Mouse (Mus musculus): ENCODE measurements around the gene Oxgr1.
A peak's percentile ranks its signal among the peaks of the same experiment; 100 is the strongest.
"Not testable (repeated sequence)": the region's sequence is repeated elsewhere in the genome, so short reads cannot be mapped to it uniquely, and the experiment has no call there.

The Oxgr1 gene

DNA sequence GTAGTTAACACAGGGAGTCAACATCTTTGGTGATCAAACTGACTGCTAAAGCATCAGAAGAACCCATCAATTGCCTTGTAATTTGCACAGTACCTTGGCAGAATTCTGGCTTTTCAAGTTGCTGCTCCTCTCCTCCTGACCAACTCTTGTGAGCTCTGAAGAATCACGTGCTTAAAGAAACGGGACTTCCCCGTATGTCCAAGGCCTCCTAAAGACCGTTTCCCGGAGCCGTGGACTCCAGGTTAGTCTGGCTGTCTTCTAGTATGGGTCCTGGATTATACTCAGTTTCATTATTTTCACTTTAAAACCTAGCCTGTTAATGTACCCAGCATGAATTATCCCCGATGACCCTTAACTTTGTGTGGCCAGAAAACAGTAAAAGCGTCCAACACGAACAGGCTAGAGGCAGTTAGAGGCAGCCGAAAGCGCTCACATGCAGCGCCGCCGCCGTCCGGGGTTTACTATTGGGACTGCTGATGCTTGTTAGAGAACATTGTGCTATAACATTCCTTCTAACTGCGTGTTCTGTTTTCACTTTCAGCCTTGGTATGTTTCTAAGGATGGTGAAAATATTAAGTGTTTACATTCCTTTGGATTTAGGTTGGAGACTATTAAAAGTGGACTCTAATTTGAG lies at the start of gene Oxgr1:
Oxgr1 (minus strand) TSS at position 249 of the 634 bp plus-strand sequence.
- ATAC-seq (ENCODE audit: low TSS enrichment), result no peak

DNA sequence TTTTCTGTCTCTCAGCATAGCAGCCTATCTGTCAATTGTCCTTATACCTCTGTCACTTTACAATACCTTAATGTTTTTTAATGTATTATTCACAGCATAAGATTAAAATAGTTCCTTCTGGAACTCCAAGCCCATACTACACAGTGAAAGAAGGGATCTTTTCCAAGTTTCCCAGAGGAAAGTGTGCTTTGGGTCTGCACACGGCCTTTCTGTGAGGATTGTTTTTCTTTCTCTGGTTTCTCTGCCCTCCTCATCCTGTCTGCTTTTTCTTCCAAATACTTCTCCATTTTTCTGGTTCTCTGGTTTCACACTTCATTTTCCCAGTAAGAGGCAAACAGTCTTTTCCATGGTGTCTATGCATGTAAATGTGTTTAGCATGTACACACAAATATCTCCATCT lies 48.2 kb upstream of the Oxgr1 start:
- ATAC-seq (ENCODE audit: low TSS enrichment), result no peak

DNA sequence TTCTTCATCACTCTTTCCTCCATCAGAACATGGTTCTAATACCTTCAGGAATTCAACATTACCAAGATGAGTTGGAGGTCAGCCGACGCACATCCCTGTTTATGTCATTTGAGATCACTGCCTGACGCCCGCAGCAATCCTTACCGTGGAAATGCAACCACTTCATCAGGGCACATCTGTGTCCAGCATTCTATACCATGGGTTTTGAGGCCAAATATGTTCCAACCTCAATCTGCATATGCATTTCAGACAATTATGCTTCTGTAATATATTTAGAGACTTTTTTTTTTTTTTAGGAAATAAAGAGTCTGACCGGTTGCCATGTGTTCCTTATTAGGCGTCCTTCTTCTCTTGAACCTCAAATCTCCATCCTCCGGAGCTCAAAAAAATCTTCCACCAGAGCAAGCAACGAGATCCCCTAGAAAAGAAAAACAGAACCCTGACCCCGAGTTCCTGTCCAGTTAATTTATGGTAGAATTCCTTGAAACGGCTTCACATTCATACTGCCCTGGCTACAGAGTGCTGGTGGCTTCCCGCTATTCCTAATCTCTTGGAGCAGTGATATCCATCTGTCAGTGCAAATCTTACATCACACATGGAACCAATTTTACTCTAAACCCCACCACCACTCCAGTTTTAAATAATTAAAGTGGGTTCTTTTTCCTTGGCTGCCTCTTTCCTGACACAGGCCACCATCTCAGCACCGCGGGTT lies 47.6 kb upstream of the Oxgr1 start:
- ATAC-seq (ENCODE audit: low TSS enrichment), result no peak

DNA sequence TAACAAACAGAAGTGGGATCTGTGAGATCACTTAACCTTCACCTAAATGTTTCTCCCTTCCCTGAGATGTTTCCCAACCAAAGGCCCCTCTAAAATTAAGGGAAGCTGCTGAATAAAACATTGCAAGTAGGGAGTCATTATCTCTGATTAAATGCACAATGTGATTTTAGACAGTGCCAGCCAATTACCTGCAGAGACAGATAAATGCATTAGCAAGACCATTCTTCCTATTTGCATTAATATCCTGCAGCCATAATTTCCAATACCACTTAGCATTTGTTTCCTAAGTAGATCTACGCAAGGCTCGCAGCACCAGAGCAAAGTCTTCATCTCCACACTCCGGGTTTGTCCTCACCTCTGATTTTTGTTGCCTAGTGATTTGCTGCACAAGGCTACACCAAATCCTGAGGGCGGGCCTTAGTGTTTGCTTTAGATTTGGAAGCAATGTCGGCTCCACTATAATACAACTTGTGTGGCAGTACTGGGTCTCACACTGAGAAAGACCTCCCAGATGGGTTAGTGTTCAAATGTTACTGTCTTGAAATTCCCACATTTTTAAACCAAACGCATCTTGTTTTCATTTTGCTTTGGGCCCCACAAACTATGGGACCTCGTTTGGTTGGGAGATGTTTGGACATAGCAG lies 46.9 kb upstream of the Oxgr1 start:
- no peak for ATAC-seq (ENCODE audit: low TSS enrichment)

GRCm38 (mm10) chr14:120084084-120084667 lies 41.9 kb upstream of the Oxgr1 start:
- ATAC-seq (ENCODE audit: low TSS enrichment), result no peak

DNA sequence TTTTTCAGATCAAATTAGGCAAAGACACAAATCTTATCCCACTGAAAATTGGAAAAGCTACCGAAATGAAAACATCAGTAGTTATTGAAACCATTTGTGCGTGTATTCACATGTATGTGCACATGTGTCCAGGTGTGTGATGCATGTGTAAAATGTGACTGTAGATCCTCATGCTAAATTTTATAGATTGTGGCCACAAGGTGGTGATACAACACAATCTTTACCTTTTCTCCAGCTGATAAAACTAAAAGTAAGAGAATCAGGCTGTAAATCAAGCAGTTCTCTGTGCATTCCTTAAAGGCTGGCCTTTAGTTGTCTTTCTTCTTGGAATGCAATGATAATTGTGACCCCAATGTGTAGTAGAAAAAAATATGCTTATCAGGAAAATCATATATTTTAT lies 34.0 kb upstream of the Oxgr1 start:
- ATAC-seq (ENCODE audit: low TSS enrichment), result peak; percentile 67; the same call in 1 of the 2 replicates

DNA sequence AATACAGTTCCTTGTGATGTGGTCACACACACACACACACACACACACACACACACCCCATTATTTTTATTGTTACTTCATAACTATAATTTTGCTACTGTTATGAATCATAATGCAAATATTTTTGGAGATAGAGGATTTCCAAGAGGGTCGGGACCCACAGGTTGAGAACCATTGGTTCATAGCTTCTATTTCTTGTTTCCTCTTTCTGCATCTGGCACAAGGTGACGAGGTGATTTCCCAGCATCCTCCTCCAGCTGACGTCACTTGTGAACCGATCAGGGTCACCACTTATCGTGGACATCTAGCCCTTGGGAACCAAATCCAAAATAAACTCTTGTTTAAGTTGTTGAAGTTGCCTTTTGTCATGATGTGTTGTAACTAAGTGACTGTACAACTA lies 33.5 kb upstream of the Oxgr1 start:
- no peak for ATAC-seq (ENCODE audit: low TSS enrichment)

DNA sequence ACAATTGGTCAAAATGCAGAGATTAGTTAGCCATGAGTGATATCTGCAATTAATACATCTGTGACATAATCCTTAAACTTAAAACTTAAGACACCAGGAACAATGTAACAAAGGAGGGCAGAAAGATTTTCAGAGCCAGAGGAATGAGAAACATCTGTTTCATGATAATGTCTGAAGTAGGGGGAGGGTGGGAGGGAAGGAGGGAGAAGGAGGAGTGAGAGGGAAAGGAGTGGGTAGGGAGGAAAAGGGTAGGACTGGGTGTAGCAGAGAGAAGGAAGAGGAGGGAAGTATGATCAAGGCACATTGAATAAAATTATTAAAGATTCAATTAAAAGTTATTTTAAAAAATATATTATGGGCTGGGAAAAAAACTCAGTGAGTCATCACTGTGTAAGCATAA lies 32.0 kb upstream of the Oxgr1 start:
- ATAC-seq (ENCODE audit: low TSS enrichment), result no peak

DNA sequence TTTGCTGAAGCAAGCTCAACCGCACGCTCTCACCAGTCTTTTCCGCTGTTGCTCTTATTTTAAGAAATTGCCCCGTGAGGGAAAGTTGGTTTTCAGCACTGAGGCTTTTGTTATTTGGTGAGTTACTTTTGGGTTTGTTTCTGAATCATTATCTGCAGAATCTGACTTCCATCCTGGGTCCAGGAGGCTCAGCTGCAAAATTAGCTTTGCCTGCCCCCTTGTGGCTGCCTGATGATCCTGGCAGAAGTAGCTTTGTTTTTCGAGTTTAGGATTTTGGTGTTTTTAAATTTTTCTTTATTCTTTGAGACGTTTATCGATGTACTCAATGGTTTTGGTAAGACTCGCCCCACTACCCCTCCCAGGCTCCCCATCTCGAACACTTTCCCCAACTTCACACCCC lies 18.9 kb upstream of the Oxgr1 start:
- ATAC-seq (ENCODE audit: low TSS enrichment), result peak; percentile 83

DNA sequence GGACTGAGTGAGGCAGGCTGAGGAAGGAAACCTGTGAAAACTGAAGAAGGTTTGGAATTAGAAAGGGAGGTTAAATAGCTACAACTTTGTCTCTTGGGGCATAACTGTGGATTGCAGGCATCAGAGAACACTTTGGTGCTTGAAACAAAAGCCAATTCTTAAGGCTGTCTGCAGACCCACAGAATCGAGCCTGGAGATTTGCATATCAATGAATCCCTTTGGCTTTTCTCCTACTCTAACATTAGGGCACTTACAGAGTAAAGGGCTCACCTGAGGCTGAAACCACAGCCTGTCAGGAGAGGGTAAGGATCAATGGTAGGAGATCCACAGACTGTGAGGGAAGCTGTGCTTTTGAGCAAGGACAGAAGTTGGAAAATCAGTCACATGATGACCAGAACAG lies 8.8 kb downstream of the Oxgr1 start:
- ATAC-seq (ENCODE audit: low TSS enrichment), result no peak

GRCm38 (mm10) chr14:120019948-120020347 lies 22.3 kb downstream of the Oxgr1 start:
- no peak for ATAC-seq (ENCODE audit: low TSS enrichment)

DNA sequence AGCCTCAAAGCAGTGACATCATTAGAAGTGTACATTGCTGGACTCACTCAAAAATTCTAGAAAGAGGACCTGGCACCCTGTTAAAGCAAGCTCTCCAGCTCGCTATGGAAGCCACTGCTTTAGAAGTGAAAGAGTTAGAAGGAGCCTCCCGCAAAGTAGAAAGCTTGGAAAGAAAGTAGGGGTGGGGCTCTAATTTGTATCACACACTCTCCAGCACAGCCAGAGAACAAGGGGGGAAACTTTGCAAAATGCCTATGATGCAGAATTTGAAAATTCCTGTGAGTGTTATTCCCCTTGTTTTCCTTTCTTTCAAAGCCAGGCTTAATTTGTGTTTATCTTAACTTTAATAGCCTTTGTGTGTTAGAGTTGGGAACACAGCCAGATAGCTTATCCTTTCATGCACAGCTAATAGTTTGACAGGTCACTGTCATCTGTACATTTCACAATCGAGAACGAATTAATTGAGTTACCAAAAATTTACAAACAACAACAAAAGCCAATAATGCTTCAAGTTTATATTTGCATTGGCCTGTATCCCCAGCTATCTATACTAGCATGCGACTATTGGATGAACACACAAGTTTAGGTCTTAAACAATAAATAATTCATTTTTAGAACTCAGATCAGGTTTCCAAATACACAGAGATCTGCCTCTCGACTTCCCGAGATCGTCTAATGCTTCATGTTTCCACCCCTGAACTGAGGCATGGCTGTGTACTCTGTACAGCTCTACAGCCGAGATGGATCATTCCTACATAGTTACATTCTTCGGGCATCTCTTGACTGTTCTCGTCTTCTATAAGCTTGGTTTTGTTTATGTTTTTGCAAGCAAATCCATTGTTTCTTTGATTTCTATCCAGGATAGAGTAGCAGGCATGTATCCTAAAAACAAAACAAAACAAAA lies 32.0 kb downstream of the Oxgr1 start:
- no peak for ATAC-seq (ENCODE audit: low TSS enrichment)

- peak; percentile 94 for ATAC-seq (ENCODE audit: low TSS enrichment)
These were observed 37.1 kb downstream of the Oxgr1 start for GRCm38 (mm10) chr14:120005153-120005552.

GRCm38 (mm10) chr14:120003661-120004060 lies 38.6 kb downstream of the Oxgr1 start:
- ATAC-seq (ENCODE audit: low TSS enrichment), result no peak

DNA sequence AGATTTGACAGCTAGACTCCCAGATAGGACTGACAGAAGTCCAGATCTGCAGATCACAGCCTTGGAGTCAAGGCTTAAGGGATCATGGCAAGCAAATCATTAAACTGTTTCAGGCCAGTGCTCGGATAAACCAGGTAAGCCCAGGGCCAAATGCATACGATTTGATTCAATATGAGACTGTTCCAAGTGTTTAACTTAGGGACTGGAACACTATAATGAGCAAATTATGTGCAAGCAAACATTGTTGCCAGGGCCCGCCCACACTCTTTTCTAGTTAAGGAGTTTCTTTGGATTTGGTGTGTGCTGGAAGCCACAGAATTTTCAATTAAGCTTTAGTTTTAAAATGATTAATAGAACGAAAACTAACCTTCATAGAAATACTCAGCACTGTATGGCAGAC lies 39.6 kb downstream of the Oxgr1 start:
- no peak for ATAC-seq (ENCODE audit: low TSS enrichment)

- no peak for ATAC-seq (ENCODE audit: low TSS enrichment)
These were observed 52.6 kb downstream of the Oxgr1 start for GRCm38 (mm10) chr14:119989651-119990050.

DNA sequence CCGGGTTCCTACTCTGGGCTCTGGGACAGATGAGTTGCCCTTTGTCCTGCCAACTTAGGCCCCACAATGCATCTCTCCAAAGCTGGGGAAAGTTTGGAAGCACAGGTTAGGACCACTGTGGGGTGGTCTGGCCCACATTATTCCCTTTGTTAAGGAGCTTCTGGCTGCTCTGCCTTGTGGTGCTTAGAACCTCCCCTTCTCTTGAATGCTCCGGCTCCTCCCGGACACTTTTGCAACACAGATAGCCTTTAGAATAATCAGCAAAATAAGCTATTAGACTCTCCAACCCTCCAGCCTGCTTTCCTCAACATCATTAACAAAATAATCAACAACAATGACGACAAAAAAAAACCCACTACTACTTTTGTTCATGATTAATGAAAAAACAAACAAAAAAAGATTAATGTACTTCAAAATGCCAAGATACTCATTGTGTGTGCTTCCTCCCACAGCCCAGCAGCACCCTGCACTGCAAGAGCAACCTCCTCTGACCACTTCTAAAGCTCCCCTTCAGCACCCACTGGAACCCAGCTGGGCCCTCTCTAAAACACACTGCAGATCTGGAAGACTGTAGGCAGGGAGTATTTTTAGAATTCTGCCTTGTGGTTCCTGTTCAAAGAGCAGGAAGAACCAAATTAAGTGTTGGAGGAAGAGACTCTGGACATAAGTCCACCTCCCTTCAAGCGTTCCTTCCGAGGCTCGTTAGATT lies 53.1 kb downstream of the Oxgr1 start:
- ATAC-seq (ENCODE audit: low TSS enrichment), result peak; percentile 59

DNA sequence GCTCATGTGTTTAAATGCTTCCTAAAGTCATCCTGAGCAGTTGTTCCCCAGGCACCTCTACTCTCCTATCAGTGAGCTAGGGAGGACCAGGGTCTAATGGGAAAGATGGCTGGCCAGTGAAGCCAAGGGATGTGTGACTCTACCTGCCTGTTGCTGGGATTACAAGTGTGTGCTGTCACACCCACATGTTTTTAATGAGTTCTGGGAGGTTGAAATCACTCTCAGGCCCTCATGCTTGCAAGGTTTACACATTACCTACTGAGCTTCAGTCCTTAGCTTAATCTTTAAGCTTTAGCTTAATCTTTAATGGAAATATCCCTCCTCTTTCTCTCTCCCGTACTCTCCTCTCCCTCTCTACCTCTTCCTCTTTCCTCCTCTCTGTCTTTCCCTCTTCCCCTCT lies 55.0 kb downstream of the Oxgr1 start:
- no peak for ATAC-seq (ENCODE audit: low TSS enrichment)

DNA sequence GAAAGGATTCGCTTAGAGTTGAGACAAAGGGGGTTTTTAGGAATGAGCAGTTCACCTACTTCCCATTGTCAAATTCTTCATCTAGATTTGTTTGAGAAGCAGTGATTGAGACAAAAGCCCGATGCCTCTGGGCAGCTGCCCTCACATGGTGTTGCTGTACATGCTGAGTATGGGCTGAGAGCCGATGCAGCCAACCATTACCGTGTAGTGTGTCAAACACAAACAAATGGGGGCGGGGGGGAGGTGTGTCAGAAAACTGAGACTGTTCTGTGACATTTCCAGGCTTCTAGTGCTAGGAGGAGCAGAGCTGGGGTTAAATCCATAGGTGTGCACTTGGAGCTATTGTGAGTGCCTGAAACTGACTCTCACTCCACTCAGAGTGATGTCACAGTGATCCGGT lies 55.5 kb downstream of the Oxgr1 start:
- no peak for ATAC-seq (ENCODE audit: low TSS enrichment)

DNA sequence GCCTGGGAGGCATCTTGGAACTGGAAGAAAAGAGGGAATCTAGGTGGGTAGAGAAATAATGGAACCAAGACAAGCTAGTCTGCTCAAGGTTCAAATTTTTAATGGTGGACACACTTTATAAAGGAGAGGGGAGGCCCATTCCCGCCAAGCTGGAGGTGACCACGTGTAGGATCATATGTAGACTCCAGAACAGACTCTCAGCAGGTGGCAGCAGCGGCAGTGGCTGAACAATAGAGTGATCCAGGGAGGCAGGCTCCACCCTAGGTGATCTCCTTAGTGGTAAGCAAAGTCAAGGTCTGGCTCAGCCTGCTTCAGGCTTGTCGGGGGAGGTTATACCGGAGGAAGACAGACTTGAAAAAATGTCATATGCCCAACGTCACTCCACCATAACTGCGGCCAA lies 55.9 kb downstream of the Oxgr1 start:
- ATAC-seq (ENCODE audit: low TSS enrichment), result not testable (repeated sequence)

GRCm38 (mm10) chr14:119981314-119981713 lies 60.9 kb downstream of the Oxgr1 start:
- ATAC-seq (ENCODE audit: low TSS enrichment), result no peak

All from frontal cortex, adult (tissue).